Mouse (Mus musculus) lung, adult 2 months (tissue): ENCODE data around the gene Sbf2.

Source experiments
- CTCF ChIP-seq: fragments of 200-500 bp; IDR thresholded peaks from 2 replicates; pipeline ENCODE4 v1.5.1; 2011; ENCODE audit warnings: mild to moderate bottlenecking, low read length, control low read depth; ENCODE audit not compliant: insufficient read depth
- POLR2A ChIP-seq: fragments of 200-500 bp; IDR thresholded peaks from 2 replicates; pipeline ENCODE4 v1.6.1; 2011; ENCODE audit warnings: low read depth, mild to moderate bottlenecking, control low read depth, low read length, borderline replicate concordance; ENCODE audit errors: extremely low read depth

- TF ChIP-seq POLR2A (no peak), CTCF (no peak)
Observed at GRCm38 (mm10) chr7:110636559-110636958, 21.8 kb upstream of the Sbf2 start.
